Mouse (Mus musculus) heart, adult 2 months (tissue): Measurements from ENCODE around the gene Inafm1.
A peak's percentile ranks its signal among the peaks of the same experiment; 100 is the strongest.

Experiments used
- CTCF ChIP-seq: fragments of 200-600 bp; IDR thresholded peaks from 2 replicates; pipeline ENCODE4 v1.8.1; 2022; ENCODE audit warnings: antibody characterized with exemption, mild to moderate bottlenecking, moderate library complexity
- POLR2A ChIP-seq: fragments of 200-500 bp; IDR thresholded peaks from 2 replicates; pipeline ENCODE4 v1.6.1; 2011; ENCODE audit warnings: mild to moderate bottlenecking, low read depth, low read length, control low read depth; ENCODE audit not compliant: insufficient read depth

GRCm38 (mm10) chr7:16263015-16263787 lies 10.2 kb downstream of the Inafm1 start:
- TF ChIP-seq POLR2A, result no peak
- peak; percentile 78 for TF ChIP-seq CTCF
